Mouse (Mus musculus) liver, embryonic 14.5 days (tissue): ENCODE measurements around the gene Asna1. TPM values are rescaled to one million over a fixed set of nuclear protein-coding genes. Genes with fewer than 3 reads are reported as not detected.
A peak's percentile ranks its signal among the peaks of the same experiment; 100 is the strongest.

Experiments used
- ATAC-seq: fragments of 200-750 bp; cut with Nextera tagmentation; 2 replicates; pipeline ENCODE4 v1.8.0; 2017; ENCODE audit warnings: moderate number of reproducible peaks, mild to moderate bottlenecking, moderate library complexity; ENCODE audit not compliant: insufficient read depth
- DNase-seq, 3 experiments: peaks; one replicate each; pipeline ENCODE4 v3.0.0-alpha.2; 2012 to 2013; ENCODE audit warnings: low read depth in 3 of 3, low spot score in 3 of 3
- H3K27ac ChIP-seq: fragments of 300-500 bp; sonication (generic); 2 replicates; pipeline ENCODE4 v1.5.1; 2014; ENCODE audit warnings: moderate library complexity, mild to moderate bottlenecking, control low read depth, inconsistent platforms
- H3K27me3 ChIP-seq: fragments of 300-500 bp; sonication (generic); 2 replicates; pipeline ENCODE4 v1.6.1; 2014; ENCODE audit warnings: mild to moderate bottlenecking, low read length, moderate library complexity; ENCODE audit not compliant: control insufficient read depth, insufficient read depth
- H3K36me3 ChIP-seq: fragments of 300-500 bp; sonication (generic); replicated peaks from 2 replicates; pipeline ENCODE4 v1.6.1; 2014; ENCODE audit warnings: low read depth; ENCODE audit not compliant: control insufficient read depth, insufficient read depth
- H3K4me1 ChIP-seq, 2 experiments: fragments of 200-500 bp in 1 of 2; fragments of 300-500 bp in 1 of 2; sonication (generic) in 1 of 2; replicated peaks; 2 replicates each; pipeline ENCODE4 v1.6.1; 2012 to 2014; ENCODE audit warnings: antibody characterized with exemption in 1 of 2, inconsistent platforms in 1 of 2, low read length in 1 of 2; ENCODE audit not compliant: control insufficient read depth in 2 of 2, insufficient read depth in 2 of 2
- H3K4me2 ChIP-seq: fragments of 300-500 bp; sonication (generic); 2 replicates; pipeline ENCODE4 v1.6.1; 2014; ENCODE audit warnings: low read depth, mild to moderate bottlenecking, control low read depth, moderate library complexity
- H3K4me3 ChIP-seq, 2 experiments: fragments of 200-500 bp in 1 of 2; fragments of 300-500 bp in 1 of 2; sonication (generic) in 1 of 2; 2 replicates each; pipeline ENCODE4 v1.5.1; 2012 to 2014; ENCODE audit warnings: low read depth in 2 of 2, low read length in 2 of 2, mild to moderate bottlenecking in 2 of 2, control low read depth in 1 of 2, inconsistent platforms in 1 of 2, moderate library complexity in 1 of 2; ENCODE audit not compliant: insufficient read depth in 1 of 2
- H3K9ac ChIP-seq: fragments of 300-500 bp; sonication (generic); replicated peaks from 2 replicates; pipeline ENCODE4 v1.6.1; 2014; ENCODE audit warnings: mild to moderate bottlenecking, control low read depth, moderate library complexity
- H3K9me3 ChIP-seq: fragments of 300-500 bp; sonication (generic); 2 replicates; pipeline ENCODE4 v1.6.1; 2016; ENCODE audit warnings: low read length, mixed read lengths; ENCODE audit not compliant: control insufficient read depth
- CTCF ChIP-seq: IDR thresholded peaks from 2 replicates; pipeline ENCODE4 v1.5.1; 2016; ENCODE audit warnings: antibody characterized with exemption, low read depth, control low read depth
- EP300 ChIP-seq: IDR thresholded peaks from 2 replicates; pipeline ENCODE4 v1.6.1; 2016; ENCODE audit warnings: antibody characterized with exemption, low read depth
- WGBS: fragments of 180-500 bp; shearing (Covaris S2); extraction: QIAGEN DNeasy Blood & Tissue Kit; methylation state at CpG from one replicate; pipeline ENCODE4 v1.1.7; 2014; ENCODE audit not compliant: insufficient replicate concordance; 5-methylcytosine and 5-hydroxymethylcytosine counted together
- polyA plus RNA-seq, 2 experiments: library from polyadenylated mRNA; depleted of rRNA in 1 of 2; stranded (reverse) in 1 of 2; unstranded in 1 of 2; fragments of >200 nt; fragmentation: Nextera tagmentation in 1 of 2; extraction: Ambion mirVana in 1 of 2; gene quantifications; 2 replicates each; pipeline versions ENCODE4 v1.2.1 to v1.2.3; 2012 to 2014

Asna1 gene
- polyA plus RNA-seq, 2 experiments, result 56.9 to 85.3 TPM

DNA sequence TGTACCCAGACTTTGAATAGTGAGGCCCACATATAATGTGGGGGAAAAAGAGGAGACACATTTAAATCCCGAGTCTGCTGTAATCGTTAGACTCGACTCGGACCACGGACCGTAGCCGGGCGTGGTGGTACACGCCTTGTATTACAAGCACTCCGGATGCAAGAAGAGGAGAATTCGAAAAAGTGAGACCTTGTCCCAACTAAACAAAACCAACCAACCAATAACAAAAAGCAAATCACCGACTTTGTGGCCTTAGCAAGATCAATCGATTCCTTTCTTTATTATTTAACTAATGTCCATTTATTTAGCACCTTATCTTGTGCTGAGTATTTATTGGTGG, 2.4 kb upstream of the Asna1 start:
- Histone ChIP-seq H3K27ac (peak overlapping the region; percentile 91), H3K9ac (peak overlapping the region; percentile 99), H3K4me2 (peak overlapping the region; percentile 97), H3K4me3 (peak overlapping the region; percentile 94 to 98), H3K36me3 (peaks cover 32% of the 10 kb centered on the region), H3K27me3 (no peaks in the 10 kb centered on the region), H3K4me1 (peaks cover 24 to 28% of the 10 kb centered on the region in 2 experiments), H3K9me3 (no peaks in the 10 kb centered on the region)
- ATAC-seq (no peak), DNase-seq (peak in 1 of 3 experiments; percentile 29)
- 1% methylated on average over 13 of the region's 13 CpGs for WGBS
- TF ChIP-seq CTCF (no peak), EP300 (no peak)

DNA sequence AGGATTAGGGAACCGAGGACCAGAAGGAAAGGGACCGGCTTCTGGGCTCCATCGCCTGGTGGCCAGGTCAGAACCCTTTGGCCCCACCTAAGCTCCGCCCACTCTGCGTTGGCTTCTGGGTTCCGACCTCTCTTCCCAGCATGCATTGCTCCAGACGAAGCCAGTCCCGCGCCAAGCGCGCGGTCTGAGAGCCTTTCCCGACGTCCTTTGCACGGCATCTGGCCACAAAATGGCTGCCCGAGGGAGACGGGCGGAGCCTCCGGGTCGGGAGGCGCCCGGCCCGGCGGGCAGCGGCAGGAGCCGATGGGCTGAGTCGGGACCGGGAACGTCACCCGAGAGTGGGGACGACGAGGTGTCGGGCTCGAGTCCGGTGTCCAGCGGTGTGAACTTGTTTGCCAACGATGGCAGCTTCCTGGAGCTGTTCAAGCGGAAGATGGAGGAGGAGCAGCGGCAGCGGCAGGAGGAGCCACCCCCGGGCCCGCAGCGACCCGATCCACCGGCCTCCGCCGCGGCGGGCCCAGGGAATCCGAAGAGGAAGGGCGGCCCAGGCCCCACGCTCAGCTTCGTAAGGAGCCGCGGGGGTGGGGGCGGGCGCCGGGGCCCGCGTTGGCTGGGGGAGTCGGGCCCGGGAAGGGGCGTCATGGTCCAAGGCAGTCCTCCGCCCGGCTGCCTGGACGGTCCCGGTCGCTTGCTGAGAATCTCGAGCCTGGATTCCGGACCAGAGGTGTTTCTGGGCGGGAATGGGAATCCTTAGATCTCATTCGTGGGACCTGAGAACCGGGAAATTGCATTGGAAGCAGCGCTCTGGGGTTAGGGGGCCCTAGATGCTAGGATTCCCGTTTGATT, 1.8 kb upstream of the Asna1 start, which contains the start of gene Trir:
Gene Trir, plus strand, starts transcription at position 154 of the 846 bp plus-strand sequence.
- Histone ChIP-seq H3K9me3 (no peaks in the 10 kb centered on the region), H3K9ac (peak within 1 kb of the TSS; percentile 99), H3K27me3 (no peaks in the 10 kb centered on the region), H3K4me3 (peak within 1 kb of the TSS; percentile 94 to 98), H3K4me1 (peaks cover 24 to 28% of the 10 kb centered on the region in 2 experiments), H3K27ac (peak within 1 kb of the TSS; percentile 91), H3K36me3 (peaks cover 29% of the 10 kb centered on the region), H3K4me2 (peak within 1 kb of the TSS; percentile 97)
- peak; percentile 81 for ATAC-seq
- DNase-seq, result peak; percentile 97 to 98 (median 98)
- no peak for TF ChIP-seq EP300
- peak; percentile 49 for TF ChIP-seq CTCF
- 1% methylated on average over 75 of the region's 75 CpGs for WGBS

DNA sequence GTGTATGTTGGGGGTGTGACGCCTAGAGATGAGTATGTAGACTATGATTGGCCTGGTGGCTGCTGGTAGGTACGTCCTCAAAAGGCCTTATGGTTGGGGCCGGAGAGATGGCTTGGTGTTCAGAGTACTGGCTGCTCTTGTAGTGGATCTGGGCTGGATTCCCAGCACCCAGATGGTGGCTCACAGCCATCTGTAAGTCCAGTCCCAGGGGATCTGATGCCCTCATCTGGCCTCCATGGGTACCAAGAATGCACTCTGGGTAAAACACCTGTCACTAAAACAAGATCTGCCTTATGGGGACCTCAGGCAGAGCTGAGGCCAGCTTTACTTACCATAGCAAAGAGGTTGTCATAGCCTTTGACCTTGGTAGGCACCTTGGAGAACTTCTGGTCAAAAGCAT, 1.2 kb downstream of the Asna1 start:
- Histone ChIP-seq H3K27me3 (no peaks in the 10 kb centered on the region), H3K27ac (no peak overlapping the region), H3K4me2 (peak overlapping the region; percentile 97), H3K4me1 (peaks cover 20 to 26% of the 10 kb centered on the region in 2 experiments), H3K4me3 (no peak overlapping the region; a peak in 1 of 4 replicates), H3K36me3 (peaks cover 6% of the 10 kb centered on the region), H3K9me3 (no peaks in the 10 kb centered on the region), H3K9ac (no peak overlapping the region)
- DNase-seq (no peak), ATAC-seq (no peak)
- no peak for TF ChIP-seq CTCF
- no peak for TF ChIP-seq EP300
- WGBS, result 93% methylated on average over 3 of the region's 3 CpGs

DNA sequence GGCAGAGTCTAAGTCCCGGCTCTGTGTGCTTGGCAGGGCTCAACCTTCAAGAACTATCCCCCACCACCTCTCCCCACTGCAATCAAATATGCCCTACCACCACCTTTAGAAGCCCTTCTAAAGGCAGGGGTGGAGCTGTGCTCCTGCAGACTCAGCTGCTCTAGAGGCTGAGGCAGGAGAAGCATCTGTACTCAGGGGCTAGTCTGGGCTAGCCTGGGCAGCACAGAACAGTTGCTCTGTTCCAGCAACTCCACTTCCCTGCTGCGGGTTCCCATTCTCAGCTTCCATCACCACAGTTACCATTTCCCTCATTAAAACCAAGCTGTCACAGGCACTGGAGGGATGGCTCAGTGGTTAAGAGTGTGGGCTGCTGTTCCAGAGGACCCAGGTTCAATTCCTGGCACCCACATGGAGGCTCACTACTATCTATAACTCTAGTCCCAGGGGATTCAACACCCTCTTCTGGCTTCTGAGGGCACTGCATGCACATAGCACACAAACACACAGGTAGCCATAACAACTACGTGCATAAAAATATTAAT, 3.5 kb downstream of the Asna1 start:
- no peak; the same call in 1 of the 2 replicates for TF ChIP-seq CTCF
- TF ChIP-seq EP300, result no peak
- Histone ChIP-seq H3K36me3 (peaks cover 16% of the 10 kb centered on the region), H3K27me3 (no peaks in the 10 kb centered on the region), H3K27ac (no peak overlapping the region), H3K4me2 (no peak overlapping the region), H3K9me3 (no peaks in the 10 kb centered on the region), H3K4me3 (no peak overlapping the region), H3K9ac (no peak overlapping the region), H3K4me1 (peaks cover 14 to 17% of the 10 kb centered on the region in 2 experiments)
- ATAC-seq (no peak), DNase-seq (no peak)
- 86% methylated on average over 3 of the region's 3 CpGs for WGBS

DNA sequence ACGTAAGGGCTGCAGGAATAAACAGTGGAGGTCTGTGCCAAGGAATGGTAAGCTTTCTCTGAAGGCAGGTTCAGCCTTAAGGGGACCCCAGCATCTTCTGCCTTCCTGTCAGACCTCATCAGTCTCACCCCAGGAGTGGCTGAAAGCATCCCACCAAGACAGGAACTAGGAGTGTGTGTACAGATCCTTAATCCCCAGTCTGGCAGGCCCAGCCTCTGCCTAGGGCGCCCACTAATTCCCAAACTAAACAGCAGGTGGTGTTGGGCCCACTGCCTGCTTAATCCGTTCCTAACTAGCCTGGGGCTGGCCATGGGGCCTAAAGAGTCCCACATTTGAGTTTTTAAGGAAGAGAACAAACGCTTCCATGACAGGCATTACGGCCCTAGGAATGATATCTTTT, 7.9 kb downstream of the Asna1 start:
- Histone ChIP-seq H3K27ac (no peak overlapping the region), H3K9me3 (no peaks in the 10 kb centered on the region), H3K9ac (no peak overlapping the region), H3K27me3 (peaks cover 17% of the 10 kb centered on the region), H3K4me3 (no peak overlapping the region), H3K4me2 (no peak overlapping the region), H3K36me3 (peaks cover 13% of the 10 kb centered on the region), H3K4me1 (no peaks in the 10 kb centered on the region)
- ATAC-seq (no peak), DNase-seq (no peak)
- TF ChIP-seq CTCF (0 out of 2 replicates have a peak, but pooled peaks have one; percentile 16), EP300 (no peak)
- 69% methylated on average over 5 of the region's 5 CpGs for WGBS
